Mouse (Mus musculus) spleen, adult 2 months (tissue): ENCODE results near the gene Tmem95.

Source experiments
- CTCF ChIP-seq: fragments of 200-500 bp; IDR thresholded peaks from 2 replicates; pipeline ENCODE4 v1.5.1; 2011; ENCODE audit warnings: mild to moderate bottlenecking, inconsistent platforms; ENCODE audit not compliant: insufficient read depth, insufficient read length, insufficient replicate concordance; ENCODE audit errors: extremely low read depth
- POLR2A ChIP-seq: fragments of 200-500 bp; IDR thresholded peaks from 2 replicates; pipeline ENCODE4 v1.6.1; 2011; ENCODE audit warnings: low read depth, low read length, inconsistent platforms

- no peak for TF ChIP-seq CTCF
- no peak for TF ChIP-seq POLR2A
Observed at GRCm38 (mm10) chr11:69918118-69918517, 40.3 kb upstream of the Tmem95 start.
